Mouse (Mus musculus) olfactory bulb, adult 2 months (tissue): Measurements from ENCODE around the gene Glra1.

Experiments used
- CTCF ChIP-seq: fragments of 200-500 bp; IDR thresholded peaks from 2 replicates; pipeline ENCODE4 v1.5.1; 2012; ENCODE audit warnings: low read depth, mild to moderate bottlenecking, low read length, moderate library complexity; ENCODE audit not compliant: insufficient read depth
- POLR2A ChIP-seq: fragments of 200-500 bp; IDR thresholded peaks from 2 replicates; pipeline ENCODE4 v1.6.1; 2012; ENCODE audit warnings: mild to moderate bottlenecking, low read depth, low read length, moderate library complexity; ENCODE audit not compliant: insufficient read depth

DNA sequence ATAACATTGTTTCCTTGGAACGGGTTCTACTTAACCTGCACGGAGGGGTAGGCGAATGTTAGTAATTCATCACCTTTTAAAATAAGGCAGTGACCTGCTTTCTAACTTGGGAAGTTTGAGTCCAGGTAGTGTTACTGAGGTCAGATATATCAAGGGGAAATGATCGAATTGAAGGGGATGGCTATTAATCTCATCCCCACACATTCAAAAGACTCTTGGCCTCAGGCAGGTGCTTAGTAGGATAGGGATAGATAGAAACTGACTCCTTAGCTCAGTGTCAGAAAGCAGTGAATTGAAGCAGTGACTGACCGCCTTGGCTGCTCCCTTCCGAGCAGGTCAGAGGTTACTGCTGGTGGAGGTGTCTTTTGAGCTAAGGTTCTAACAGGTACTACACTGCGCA, 136.5 kb downstream of the Glra1 start:
- TF ChIP-seq POLR2A (no peak), CTCF (no peak)
